Mouse (Mus musculus): ENCODE results near the gene Kcnq4. TPM values are rescaled to one million over a fixed set of nuclear protein-coding genes. Genes with fewer than 3 reads are reported as not detected.

Gene Kcnq4
- polyA plus RNA-seq, 1 experiment from 2014 or later, result 0.85 TPM

DNA sequence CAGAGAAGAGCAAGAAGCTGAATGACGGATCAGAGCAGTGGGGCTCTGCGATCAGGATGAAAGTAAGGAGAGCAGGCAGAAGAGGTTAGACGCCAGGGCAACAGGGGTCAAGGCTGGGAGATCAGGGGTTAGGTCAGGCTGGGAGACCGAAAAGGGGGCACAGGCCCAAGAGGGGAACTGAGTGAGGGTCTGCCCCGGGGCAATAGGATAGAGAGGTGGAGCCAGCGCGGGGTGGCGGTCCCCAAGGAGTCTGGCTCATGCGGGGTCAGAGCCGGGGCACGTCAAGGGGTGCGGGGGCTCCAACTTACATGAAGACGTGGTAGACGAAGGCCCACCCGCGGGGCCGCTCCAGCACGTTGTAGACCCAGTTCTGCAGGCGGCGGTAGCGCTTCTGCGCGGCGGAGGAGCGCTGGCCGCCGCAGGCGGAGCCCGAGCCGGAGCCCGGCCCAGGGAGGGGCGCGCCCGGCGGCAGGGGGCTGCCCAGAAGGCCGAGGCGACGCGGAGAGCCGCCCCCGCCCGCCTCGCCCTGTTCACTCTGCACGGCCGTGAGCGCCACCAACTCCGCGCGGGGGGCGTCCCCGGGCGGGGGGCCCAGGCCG lies 1.8 kb downstream of the Kcnq4 start:
- Histone ChIP-seq H3K4me2 (ENCODE audit: low read depth, low read length) (peak overlapping the region; percentile 99), H3K27me3 (ENCODE audit: control insufficient read depth, insufficient read depth, low read length) (peaks cover 58% of the 10 kb centered on the region), H3K4me3 (ENCODE audit: low read length) (peak overlapping the region; percentile 71), H3K36me3 (ENCODE audit: control insufficient read depth, insufficient read depth) (no peaks in the 10 kb centered on the region), H3K4me1 (ENCODE audit: control insufficient read depth, insufficient read depth, low read length) (peaks cover 5% of the 10 kb centered on the region; the same call in 1 of the 2 replicates), H3K9ac (ENCODE audit: low read length) (peak overlapping the region; percentile 68), H3K9me3 (replicated peaks; ENCODE audit: control insufficient read depth, low read length) (no peaks in the 10 kb centered on the region), H3K27ac (ENCODE audit: low read length) (no peak overlapping the region)
- peak; percentile 63; the same call in 1 of the 2 replicates for ATAC-seq (replicated peaks; ENCODE audit: extremely low read depth, insufficient read depth, low FRiP score)
- WGBS, result 7% methylated on average over 37 of the region's 53 CpGs

- H3K4me2 ChIP-seq (ENCODE audit: low read depth, low read length), result 0 out of 2 replicates have a peak overlapping the region, but pooled peaks have one; percentile 6
- peaks cover 57% of the 10 kb centered on the region for H3K27me3 ChIP-seq (ENCODE audit: control insufficient read depth, insufficient read depth, low read length)
- no peak for ATAC-seq (replicated peaks; ENCODE audit: extremely low read depth, insufficient read depth, low FRiP score)
- peaks cover 5% of the 10 kb centered on the region; the same call in 1 of the 2 replicates for H3K4me1 ChIP-seq (ENCODE audit: control insufficient read depth, insufficient read depth, low read length)
- H3K9me3 ChIP-seq (replicated peaks; ENCODE audit: control insufficient read depth, low read length), result no peaks in the 10 kb centered on the region
- H3K27ac ChIP-seq (ENCODE audit: low read length), result no peak overlapping the region
- no peak overlapping the region for H3K4me3 ChIP-seq (ENCODE audit: low read length)
- WGBS, result 45% methylated on average over 10 of the region's 10 CpGs
- no peaks in the 10 kb centered on the region for H3K36me3 ChIP-seq (ENCODE audit: control insufficient read depth, insufficient read depth)
- no peak overlapping the region for H3K9ac ChIP-seq (ENCODE audit: low read length)
Observed at GRCm38 (mm10) chr4:120745731-120746551, 2.5 kb downstream of the Kcnq4 start.

DNA sequence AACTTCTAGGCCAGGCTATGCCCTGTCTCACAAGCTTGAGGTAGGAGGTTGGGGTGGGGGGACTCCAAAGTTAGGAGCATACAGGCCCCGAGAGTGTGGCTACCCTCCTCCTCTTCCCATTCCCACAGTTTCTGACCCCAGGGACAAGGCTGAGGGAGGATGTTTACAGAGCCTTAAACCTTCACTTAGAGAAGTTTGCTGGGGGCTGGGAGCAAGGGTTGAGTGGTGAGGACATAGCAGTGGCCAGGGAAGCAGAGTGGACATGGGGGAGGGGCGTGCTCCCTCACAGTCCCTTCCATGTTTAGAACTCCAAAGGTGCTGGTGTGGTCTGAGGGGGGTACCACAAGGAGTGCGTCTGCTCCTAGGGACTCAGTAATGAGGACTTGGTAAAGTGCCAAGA lies 4.8 kb downstream of the Kcnq4 start:
- no peaks in the 10 kb centered on the region for H3K36me3 ChIP-seq (ENCODE audit: control insufficient read depth, insufficient read depth)
- peaks cover 50% of the 10 kb centered on the region for H3K27me3 ChIP-seq (ENCODE audit: control insufficient read depth, insufficient read depth, low read length)
- no peak overlapping the region for H3K4me3 ChIP-seq (ENCODE audit: low read length)
- no peak overlapping the region for H3K27ac ChIP-seq (ENCODE audit: low read length)
- no peak for ATAC-seq (replicated peaks; ENCODE audit: extremely low read depth, insufficient read depth, low FRiP score)
- no peak overlapping the region for H3K9ac ChIP-seq (ENCODE audit: low read length)
- H3K4me1 ChIP-seq (ENCODE audit: control insufficient read depth, insufficient read depth, low read length), result peaks cover 5% of the 10 kb centered on the region; the same call in 1 of the 2 replicates
- 66% methylated on average over 3 of the region's 3 CpGs for WGBS
- H3K9me3 ChIP-seq (replicated peaks; ENCODE audit: control insufficient read depth, low read length), result no peaks in the 10 kb centered on the region
- H3K4me2 ChIP-seq (ENCODE audit: low read depth, low read length), result no peak overlapping the region

DNA sequence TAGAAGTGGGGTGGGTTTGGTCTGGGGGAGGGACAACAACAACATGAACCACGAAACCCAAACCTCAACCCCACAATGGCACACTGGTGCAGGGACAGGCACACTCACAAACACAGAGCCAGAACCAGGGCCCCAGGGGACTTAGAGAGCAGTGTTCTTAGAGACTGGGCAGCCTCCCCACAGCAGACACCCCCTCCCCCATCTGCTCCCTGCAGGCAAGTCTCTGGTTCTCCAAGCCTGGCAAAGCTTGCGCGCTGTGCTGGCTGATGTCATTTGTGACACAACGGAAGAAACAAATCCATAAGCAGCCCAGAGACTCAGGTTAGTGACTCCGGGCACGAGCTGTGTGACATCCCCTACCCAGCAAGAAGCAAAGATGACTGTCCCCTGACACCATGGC lies 7.1 kb downstream of the Kcnq4 start:
- Histone ChIP-seq H3K4me3 (ENCODE audit: low read length) (no peak overlapping the region), H3K36me3 (ENCODE audit: control insufficient read depth, insufficient read depth) (no peaks in the 10 kb centered on the region), H3K4me2 (ENCODE audit: low read depth, low read length) (no peak overlapping the region), H3K27ac (ENCODE audit: low read length) (no peak overlapping the region), H3K27me3 (ENCODE audit: control insufficient read depth, insufficient read depth, low read length) (peaks cover 50% of the 10 kb centered on the region), H3K9me3 (replicated peaks; ENCODE audit: control insufficient read depth, low read length) (no peaks in the 10 kb centered on the region), H3K4me1 (ENCODE audit: control insufficient read depth, insufficient read depth, low read length) (no peaks in the 10 kb centered on the region), H3K9ac (ENCODE audit: low read length) (no peak overlapping the region)
- ATAC-seq (replicated peaks; ENCODE audit: extremely low read depth, insufficient read depth, low FRiP score), result no peak
- WGBS, result 65% methylated on average over 6 of the region's 6 CpGs

- H3K9me3 ChIP-seq (replicated peaks; ENCODE audit: control insufficient read depth, low read length), result no peaks in the 10 kb centered on the region
- no peak for ATAC-seq (replicated peaks; ENCODE audit: extremely low read depth, insufficient read depth, low FRiP score)
- H3K27ac ChIP-seq (ENCODE audit: low read length), result no peak overlapping the region
- no peak overlapping the region for H3K4me3 ChIP-seq (ENCODE audit: low read length)
- no peaks in the 10 kb centered on the region for H3K36me3 ChIP-seq (ENCODE audit: control insufficient read depth, insufficient read depth)
- 85% methylated on average over 5 of the region's 5 CpGs for WGBS
- H3K4me1 ChIP-seq (ENCODE audit: control insufficient read depth, insufficient read depth, low read length), result peaks cover 11% of the 10 kb centered on the region
- no peak overlapping the region for H3K4me2 ChIP-seq (ENCODE audit: low read depth, low read length)
- peaks cover 38% of the 10 kb centered on the region for H3K27me3 ChIP-seq (ENCODE audit: control insufficient read depth, insufficient read depth, low read length)
- no peak overlapping the region for H3K9ac ChIP-seq (ENCODE audit: low read length)
Observed at GRCm38 (mm10) chr4:120734012-120734622, 14.3 kb downstream of the Kcnq4 start.

GRCm38 (mm10) chr4:120732737-120733136 lies 15.7 kb downstream of the Kcnq4 start:
- no peak overlapping the region for H3K4me3 ChIP-seq (ENCODE audit: low read length)
- H3K27ac ChIP-seq (ENCODE audit: low read length), result no peak overlapping the region
- peaks cover 26% of the 10 kb centered on the region for H3K27me3 ChIP-seq (ENCODE audit: control insufficient read depth, insufficient read depth, low read length)
- no peak overlapping the region for H3K9ac ChIP-seq (ENCODE audit: low read length)
- H3K4me1 ChIP-seq (ENCODE audit: control insufficient read depth, insufficient read depth, low read length), result peaks cover 11% of the 10 kb centered on the region
- no peak overlapping the region for H3K4me2 ChIP-seq (ENCODE audit: low read depth, low read length)
- no peak for ATAC-seq (replicated peaks; ENCODE audit: extremely low read depth, insufficient read depth, low FRiP score)
- H3K9me3 ChIP-seq (replicated peaks; ENCODE audit: control insufficient read depth, low read length), result no peaks in the 10 kb centered on the region
- no peaks in the 10 kb centered on the region for H3K36me3 ChIP-seq (ENCODE audit: control insufficient read depth, insufficient read depth)
- WGBS, result 74% methylated on average over 6 of the region's 6 CpGs

GRCm38 (mm10) chr4:120731030-120731644 lies 17.3 kb downstream of the Kcnq4 start:
- Histone ChIP-seq H3K4me3 (ENCODE audit: low read length) (peak overlapping the region; percentile 68), H3K27ac (ENCODE audit: low read length) (no peak overlapping the region), H3K4me1 (ENCODE audit: control insufficient read depth, insufficient read depth, low read length) (peaks cover 16% of the 10 kb centered on the region), H3K9ac (ENCODE audit: low read length) (peak overlapping the region; percentile 79), H3K9me3 (replicated peaks; ENCODE audit: control insufficient read depth, low read length) (no peaks in the 10 kb centered on the region), H3K36me3 (ENCODE audit: control insufficient read depth, insufficient read depth) (no peaks in the 10 kb centered on the region), H3K4me2 (ENCODE audit: low read depth, low read length) (peak overlapping the region; percentile 100), H3K27me3 (ENCODE audit: control insufficient read depth, insufficient read depth, low read length) (peaks cover 22% of the 10 kb centered on the region)
- peak; percentile 76 for ATAC-seq (replicated peaks; ENCODE audit: extremely low read depth, insufficient read depth, low FRiP score)
- WGBS, result under 1% methylated on average over 40 of the region's 40 CpGs

DNA sequence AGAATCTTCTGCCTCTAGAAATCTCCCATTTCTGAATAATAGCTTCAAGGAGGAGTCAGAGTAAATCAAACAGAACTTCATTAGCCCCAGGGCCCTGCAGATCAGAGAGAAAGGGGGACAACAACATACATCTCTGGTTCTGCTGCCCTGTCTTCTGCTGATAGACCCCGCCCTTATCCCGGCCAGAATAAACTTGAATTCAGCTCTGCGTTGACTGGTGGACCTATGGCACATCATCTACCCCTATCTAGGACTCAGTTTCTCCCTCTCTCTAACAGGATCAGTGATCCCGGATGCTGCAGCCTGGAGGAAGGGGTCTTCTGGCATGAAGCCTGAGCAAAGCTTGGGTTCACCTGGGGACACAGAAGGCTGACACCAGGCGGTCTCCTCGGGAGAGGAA lies 17.8 kb downstream of the Kcnq4 start:
- H3K27me3 ChIP-seq (ENCODE audit: control insufficient read depth, insufficient read depth, low read length), result peaks cover 20% of the 10 kb centered on the region
- no peak for ATAC-seq (replicated peaks; ENCODE audit: extremely low read depth, insufficient read depth, low FRiP score)
- H3K36me3 ChIP-seq (ENCODE audit: control insufficient read depth, insufficient read depth), result no peaks in the 10 kb centered on the region
- peaks cover 21% of the 10 kb centered on the region for H3K4me1 ChIP-seq (ENCODE audit: control insufficient read depth, insufficient read depth, low read length)
- WGBS, result 28% methylated on average over 6 of the region's 6 CpGs
- no peaks in the 10 kb centered on the region for H3K9me3 ChIP-seq (replicated peaks; ENCODE audit: control insufficient read depth, low read length)
- no peak overlapping the region for H3K27ac ChIP-seq (ENCODE audit: low read length)
- peak overlapping the region; percentile 100 for H3K4me2 ChIP-seq (ENCODE audit: low read depth, low read length)
- peak overlapping the region; percentile 68 for H3K4me3 ChIP-seq (ENCODE audit: low read length)
- peak overlapping the region; percentile 79 for H3K9ac ChIP-seq (ENCODE audit: low read length)
